32 mouse cellular contexts compared by ENCODE assay signal in the genomic region with DNA sequence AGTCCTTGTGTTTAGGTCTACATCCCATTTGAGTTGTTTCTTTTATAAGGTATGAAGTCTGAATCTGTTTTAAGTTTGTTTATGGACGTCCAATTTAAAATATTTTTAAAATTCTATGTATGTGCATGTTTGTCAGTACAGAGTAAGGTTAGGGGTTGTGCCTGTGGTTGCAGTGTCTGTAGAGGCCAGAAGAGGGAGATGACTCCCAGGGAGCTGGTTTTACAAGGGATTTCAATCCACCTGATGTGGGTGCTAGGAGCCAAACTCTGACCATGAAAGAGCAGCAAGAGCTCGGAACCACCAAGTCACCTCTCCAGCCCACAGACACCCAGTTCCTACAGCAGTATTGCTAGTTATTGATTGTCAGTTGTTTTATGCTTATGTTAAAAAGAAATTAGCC. TPM values are rescaled to one million over a fixed set of nuclear protein-coding genes. Genes with fewer than 3 reads are reported as not detected.
DNase-seq lines count a peak whose midpoint lies in the region; ATAC-seq and TF ChIP-seq lines count a peak whose summit lies in the region.
"Had no signal": no experiment of that assay in that cellular context is flagged by ENCODE, and none has a peak within 500 bp of the region (broad histone marks: within the 10 kb centered on the region; RNA-seq: fewer than 3 reads in every experiment).

No protein-coding gene starts in this region.

- no peaks in the 10 kb centered on the region for H3K36me3 ChIP-seq in midbrain, postnatal 0 days (ENCODE audit: insufficient read depth, low read length)
- no peaks in the 10 kb centered on the region for H3K36me3 ChIP-seq in midbrain, embryonic 11.5 days (ENCODE audit: control insufficient read depth, insufficient read depth, low read length)
- no peaks in the 10 kb centered on the region for H3K36me3 ChIP-seq in liver, embryonic 12.5 days
- H3K36me3 ChIP-seq: hindbrain, embryonic 12.5 days; intestine, embryonic 15.5 days; kidney, embryonic 15.5 days; limb, embryonic 12.5 days; lung, embryonic 15.5 days; midbrain, embryonic 10.5 days; neural tube, embryonic 12.5 days had no signal

- H3K4me3 ChIP-seq in gastrocnemius, adult 2 months, result no peak overlapping the region
- H3K4me3 ChIP-seq in midbrain, postnatal 0 days (ENCODE audit: low read depth, low read length), result no peak overlapping the region
- no peak overlapping the region for H3K4me3 ChIP-seq in midbrain, embryonic 11.5 days (ENCODE audit: low read depth, low read length)
- no peak overlapping the region for H3K4me3 ChIP-seq in liver, embryonic 12.5 days
- H3K4me3 ChIP-seq: erythroblast, embryonic 14.5 days; hindbrain, embryonic 12.5 days; intestine, embryonic 15.5 days; kidney, embryonic 15.5 days; limb, embryonic 12.5 days; lung, embryonic 15.5 days; midbrain, embryonic 10.5 days; myocyte; neural tube, embryonic 12.5 days had no signal

- H3K9ac ChIP-seq in midbrain, postnatal 0 days (replicated peaks; ENCODE audit: low read length, poor library complexity, severe bottlenecking), result no peak overlapping the region
- H3K9ac ChIP-seq in midbrain, embryonic 11.5 days (ENCODE audit: low read length), result no peak overlapping the region
- no peak overlapping the region for H3K9ac ChIP-seq in liver, embryonic 12.5 days
- H3K9ac ChIP-seq: hindbrain, embryonic 12.5 days; intestine, embryonic 15.5 days; kidney, embryonic 15.5 days; limb, embryonic 12.5 days; lung, embryonic 15.5 days; neural tube, embryonic 12.5 days had no signal

- no peak for DNase-seq in gastrocnemius, adult 2 months
- DNase-seq in gastrocnemius, adult 18-20 months (ENCODE audit: low spot score), result no peak
- no peak for DNase-seq in midbrain, postnatal 0 days (ENCODE audit: low spot score)
- no peak for DNase-seq in midbrain, embryonic 11.5 days (ENCODE audit: low spot score, missing footprints)
- DNase-seq in ZHBTc4 (ENCODE audit: low read depth, low spot score), result peak; percentile 46
- DNase-seq in embryo, embryonic 11 days, result no peak
- DNase-seq: adrenal gland, adult 2 months; cerebellum, adult 11-12 months; cerebellum, postnatal 10 days; gastrocnemius, postnatal 14 days; heart, postnatal 36 days; right cerebral cortex, adult 18-20 months; spleen, adult 18-20 months; thymus, adult 2 months; thymus, postnatal 36 days had no signal

- peak; percentile 5; the same call in 1 of the 2 replicates for TF ChIP-seq CTCF in gastrocnemius, adult 2 months (IDR thresholded peaks at IDR 0.05)
- peak; percentile 16; the same call in 1 of the 2 replicates for TF ChIP-seq CTCF in midbrain, postnatal 0 days (IDR thresholded peaks at IDR 0.05)

- 88% methylated on average over 2 of the region's 2 CpGs for WGBS in midbrain, postnatal 0 days
- 86% methylated on average over 2 of the region's 2 CpGs for WGBS in midbrain, embryonic 11.5 days
- 65% methylated on average over 2 of the region's 2 CpGs for WGBS in liver, embryonic 12.5 days (ENCODE audit: insufficient replicate concordance)

- no peak overlapping the region for H3K4me2 ChIP-seq in midbrain, postnatal 0 days (ENCODE audit: low read depth, low read length, poor library complexity, severe bottlenecking)
- no peak overlapping the region for H3K4me2 ChIP-seq in midbrain, embryonic 11.5 days
- no peak overlapping the region for H3K4me2 ChIP-seq in liver, embryonic 12.5 days
- H3K4me2 ChIP-seq: heart, embryonic 11.5 days; hindbrain, embryonic 12.5 days; intestine, embryonic 15.5 days; kidney, embryonic 15.5 days; limb, embryonic 12.5 days; lung, embryonic 15.5 days; neural tube, embryonic 12.5 days had no signal

- H3K27me3 ChIP-seq in midbrain, postnatal 0 days (ENCODE audit: insufficient read depth, low read length), result no peaks in the 10 kb centered on the region
- H3K27me3 ChIP-seq in midbrain, embryonic 11.5 days (ENCODE audit: control insufficient read depth, insufficient read depth, low read length), result no peaks in the 10 kb centered on the region
- no peaks in the 10 kb centered on the region for H3K27me3 ChIP-seq in liver, embryonic 12.5 days (replicated peaks)
- H3K27me3 ChIP-seq: hindbrain, embryonic 12.5 days; intestine, embryonic 15.5 days; kidney, embryonic 15.5 days; limb, embryonic 12.5 days; lung, embryonic 15.5 days; neural tube, embryonic 12.5 days had no signal

- ATAC-seq in midbrain, postnatal 0 days (ENCODE audit: low FRiP score), result no peak
- no peak for ATAC-seq in midbrain, embryonic 11.5 days (ENCODE audit: low FRiP score)
- ATAC-seq in liver, embryonic 12.5 days, result no peak
- ATAC-seq: activated CD4-positive, CD25-positive, alpha-beta regulatory T cell, adult 4 months; forebrain, embryonic 16.5 days; hindbrain, postnatal 0 days; intestine, embryonic 15.5 days; midbrain, embryonic 16.5 days had no signal

- no peak overlapping the region for H3K27ac ChIP-seq in gastrocnemius, adult 2 months
- no peak overlapping the region for H3K27ac ChIP-seq in midbrain, postnatal 0 days (ENCODE audit: low read depth, low read length)
- H3K27ac ChIP-seq in midbrain, embryonic 11.5 days (ENCODE audit: low read depth, low read length), result no peak overlapping the region
- no peak overlapping the region for H3K27ac ChIP-seq in liver, embryonic 12.5 days
- H3K27ac ChIP-seq: hindbrain, embryonic 12.5 days; hindbrain, postnatal 0 days; intestine, embryonic 15.5 days; kidney, embryonic 15.5 days; limb, embryonic 12.5 days; lung, embryonic 15.5 days; midbrain, embryonic 10.5 days; neural tube, embryonic 12.5 days had no signal

- no peaks in the 10 kb centered on the region for H3K4me1 ChIP-seq in midbrain, postnatal 0 days (ENCODE audit: insufficient read depth, low read length)
- H3K4me1 ChIP-seq in midbrain, embryonic 11.5 days (ENCODE audit: control insufficient read depth, insufficient read depth, low read length), result peaks cover 4% of the 10 kb centered on the region; the same call in 1 of the 2 replicates
- H3K4me1 ChIP-seq in liver, embryonic 12.5 days, result no peaks in the 10 kb centered on the region
- H3K4me1 ChIP-seq: intestine, embryonic 15.5 days; kidney, embryonic 15.5 days; limb, embryonic 12.5 days; lung, embryonic 15.5 days; neural tube, embryonic 12.5 days had no signal

- intact Hi-C loops in gastrocnemius, adult 2 months (cut with DNase I), result no loop called here

- H3K9me3 ChIP-seq in midbrain, postnatal 0 days (ENCODE audit: low read length), result no peaks in the 10 kb centered on the region
- no peaks in the 10 kb centered on the region for H3K9me3 ChIP-seq in midbrain, embryonic 11.5 days (ENCODE audit: control insufficient read depth, low read length)
- H3K9me3 ChIP-seq in liver, embryonic 12.5 days (replicated peaks), result no peaks in the 10 kb centered on the region
- H3K9me3 ChIP-seq: hindbrain, embryonic 12.5 days; intestine, embryonic 15.5 days; kidney, embryonic 15.5 days; limb, embryonic 12.5 days; lung, embryonic 15.5 days; midbrain, embryonic 10.5 days; neural tube, embryonic 12.5 days had no signal

RNA-seq across cellular contexts. Expression of gene Rbm8a2, which starts 29.5 kb away (rescaled TPM):
- total RNA-seq in gastrocnemius, adult 2 months (2021), result not detected
- total RNA-seq in gastrocnemius, adult 18-20 months (2021), result not detected
- 0.16 and 1.5 TPM in 2 replicates for total RNA-seq in midbrain, postnatal 0 days (2014; rRNA removed)
- polyA plus RNA-seq in midbrain, postnatal 0 days (2015; fragmentation: Nextera tagmentation; extraction: Ambion mirVana), result 0.36 and 0.57 TPM in 2 replicates
- polyA plus RNA-seq in midbrain, embryonic 11.5 days (2014; fragmentation: Nextera tagmentation; extraction: Ambion mirVana), result 0.97 and 1.0 TPM in 2 replicates
- 0.39 and 0.60 TPM in 2 replicates for polyA plus RNA-seq in liver, embryonic 12.5 days (2016; fragmentation: Nextera tagmentation; extraction: Ambion mirVana)
- total RNA-seq: adrenal gland, adult 2 months; gastrocnemius, postnatal 14 days; heart, postnatal 36 days; hindbrain, postnatal 0 days; left cerebral cortex, adult 18-20 months; liver, adult 2 months had no signal
- polyA plus RNA-seq: adrenal gland, adult 2 months; erythroblast, embryonic 14.5 days; liver, adult 2 months; thymus, adult 2 months had no signal
